ENCODE assay signal across 8 mouse cellular contexts in genomic region chr10:20169927-20170604, GRCm38 (mm10). TPM values are rescaled to one million over a fixed set of nuclear protein-coding genes. Genes with fewer than 3 reads are reported as not detected.
A peak's percentile ranks its signal among the peaks of the same experiment; 100 is the strongest.
DNase-seq lines count a peak whose midpoint lies in the region; ATAC-seq and TF ChIP-seq lines count a peak whose summit lies in the region.

No protein-coding gene starts in this region.

- H3K9ac ChIP-seq in forebrain, postnatal 0 days, result peak overlapping the region; percentile 49

- peaks cover 16% of the 10 kb centered on the region for H3K4me1 ChIP-seq in heart, embryonic 10.5 days
- peaks cover 83% of the 10 kb centered on the region for H3K4me1 ChIP-seq in E14TG2a.4 (replicated peaks; ENCODE audit: low read depth, low read length)
- H3K4me1 ChIP-seq in forebrain, postnatal 0 days (ENCODE audit: insufficient read depth), result peaks cover 11% of the 10 kb centered on the region; the same call in 1 of the 2 replicates

- intact Hi-C loops in heart, postnatal 36 days (cut with DNase I), result no loop called here

- whole genome bisulfite sequencing in heart, embryonic 10.5 days, result 23% methylated on average over 19 of the region's 19 CpGs
- 16% methylated on average over 19 of the region's 19 CpGs for WGBS in forebrain, postnatal 0 days

- H3K36me3 ChIP-seq in heart, embryonic 10.5 days, result no peaks in the 10 kb centered on the region
- H3K36me3 ChIP-seq in E14TG2a.4 (ENCODE audit: insufficient read depth, low read length), result peaks cover 18% of the 10 kb centered on the region
- H3K36me3 ChIP-seq in forebrain, postnatal 0 days (ENCODE audit: insufficient read depth), result no peaks in the 10 kb centered on the region

- H3K27me3 ChIP-seq in heart, embryonic 10.5 days (ENCODE audit: insufficient read depth, poor library complexity, severe bottlenecking), result no peaks in the 10 kb centered on the region
- no peaks in the 10 kb centered on the region for H3K27me3 ChIP-seq in E14TG2a.4 (ENCODE audit: insufficient read depth, low read length)
- no peaks in the 10 kb centered on the region for H3K27me3 ChIP-seq in forebrain, postnatal 0 days (ENCODE audit: insufficient read depth, low read length)

- DNase-seq in heart, embryonic 10.5 days (ENCODE audit: low spot score), result no peak
- DNase-seq in heart, postnatal 36 days, result no peak
- no peak for DNase-seq in forebrain, postnatal 0 days
- DNase-seq in B cell, adult 2 months, result no peak
- DNase-seq in testis, postnatal 10 days (ENCODE audit: low spot score), result no peak
- DNase-seq in right cerebral cortex, postnatal 10 days (ENCODE audit: low spot score in 2 of 2), result no peak

- peak overlapping the region; percentile 23; the same call in 1 of the 2 replicates for H3K27ac ChIP-seq in heart, embryonic 10.5 days
- H3K27ac ChIP-seq in forebrain, postnatal 0 days (ENCODE audit: low read depth, low read length), result no peak overlapping the region

- H3K9me3 ChIP-seq in heart, embryonic 10.5 days, result no peaks in the 10 kb centered on the region
- H3K9me3 ChIP-seq in E14TG2a.4 (ENCODE audit: low read length), result no peaks in the 10 kb centered on the region
- no peaks in the 10 kb centered on the region for H3K9me3 ChIP-seq in forebrain, postnatal 0 days (ENCODE audit: low read length)

- peak overlapping the region; percentile 61 for H3K4me2 ChIP-seq in forebrain, postnatal 0 days (ENCODE audit: low read depth)

- peak overlapping the region; percentile 42 for H3K4me3 ChIP-seq in heart, embryonic 10.5 days
- H3K4me3 ChIP-seq in E14TG2a.4 (replicated peaks; ENCODE audit: low read length), result peak overlapping the region; percentile 51
- peak overlapping the region; percentile 34 for H3K4me3 ChIP-seq in forebrain, postnatal 0 days (ENCODE audit: low read depth, low read length)

- peak; percentile 4; the same call in 1 of the 2 replicates for ATAC-seq in forebrain, postnatal 0 days
- ATAC-seq in megakaryocyte progenitor cell, adult 5-6 weeks (replicated peaks; ENCODE audit: poor library complexity), result peak; percentile 4; the same call in 1 of the 2 replicates

- no peak for TF ChIP-seq CTCF in E14TG2a.4 (conservative IDR thresholded peaks at IDR 0.05; ENCODE audit: low read length)
- no peak for TF ChIP-seq CTCF in forebrain, postnatal 0 days (IDR thresholded peaks at IDR 0.05; ENCODE audit: low read depth)

RNA-seq across cellular contexts. Expression of gene Map7, which starts 21.8 kb away (rescaled TPM):
- polyA plus RNA-seq in heart, embryonic 10.5 days (2016; fragmentation: Nextera tagmentation; extraction: Ambion mirVana), result 3.8 and 4.8 TPM in 2 replicates
- total RNA-seq in heart, postnatal 36 days (2021), result 10 to 100 TPM; 21.0 to 23.3 TPM
- 6.9 and 14.5 TPM in 2 replicates for total RNA-seq in forebrain, postnatal 0 days (2014; rRNA removed)
- 4.3 and 6.3 TPM in 2 replicates for polyA plus RNA-seq in forebrain, postnatal 0 days (2015; fragmentation: Nextera tagmentation; extraction: Ambion mirVana)
- 11.6 and 12.5 TPM in 2 replicates for total RNA-seq in megakaryocyte progenitor cell, adult 5-6 weeks (2015)
- total RNA-seq in megakaryocyte progenitor cell, adult 5-6 weeks (2017), result 20.1 and 41.9 TPM in 2 replicates
